Mouse (Mus musculus) gastrocnemius, adult 8-10 months (tissue): ENCODE results near the gene Sgms2. TPM values are rescaled to one million over a fixed set of nuclear protein-coding genes. Genes with fewer than 3 reads are reported as not detected.
A peak's percentile ranks its signal among the peaks of the same experiment; 100 is the strongest.
"Not testable (repeated sequence)": the region's sequence is repeated elsewhere in the genome, so short reads cannot be mapped to it uniquely, and the experiment has no call there.

Experiments
- DNase-seq, 2 experiments: peaks; one replicate each; pipeline ENCODE4 v3.0.0; 2022; ENCODE audit warnings: low spot score in 2 of 2
- total RNA-seq, 4 experiments: library from RNA; stranded (reverse); gene quantifications; 2 replicates each; pipeline ENCODE4 v1.2.4; 2022

The Sgms2 gene
- total RNA-seq, 4 experiments from 2014 or later: 1.0 to 2.3 (median 2.1) TPM

- no peak for DNase-seq
Observed at GRCm38 (mm10) chr3:131359011-131359410, 132.2 kb downstream of the Sgms2 start.

- no peak for DNase-seq
Observed at GRCm38 (mm10) chr3:131358205-131358604, 133.0 kb downstream of the Sgms2 start.

GRCm38 (mm10) chr3:131357643-131358042, 133.6 kb downstream of the Sgms2 start:
- no peak for DNase-seq

GRCm38 (mm10) chr3:131356026-131356425, 135.2 kb downstream of the Sgms2 start:
- no peak for DNase-seq

GRCm38 (mm10) chr3:131350539-131350938, 140.7 kb downstream of the Sgms2 start:
- DNase-seq: no peak

- DNase-seq: no peak
Observed at GRCm38 (mm10) chr3:131349013-131349412, 142.2 kb downstream of the Sgms2 start.

GRCm38 (mm10) chr3:131348579-131348950, 142.6 kb downstream of the Sgms2 start:
- no peak for DNase-seq

GRCm38 (mm10) chr3:131347831-131348578, 143.2 kb downstream of the Sgms2 start:
- no peak for DNase-seq

GRCm38 (mm10) chr3:131345903-131346302, 145.3 kb downstream of the Sgms2 start:
- no peak for DNase-seq

GRCm38 (mm10) chr3:131343311-131343710, 147.9 kb downstream of the Sgms2 start:
- no peak for DNase-seq

GRCm38 (mm10) chr3:131340885-131341284, 150.3 kb downstream of the Sgms2 start:
- DNase-seq: no peak

- no peak for DNase-seq
Observed at GRCm38 (mm10) chr3:131339280-131339679, 151.9 kb downstream of the Sgms2 start.

- DNase-seq: not testable (repeated sequence)
Observed at GRCm38 (mm10) chr3:131337749-131338148, 153.5 kb downstream of the Sgms2 start.

- no peak for DNase-seq
Observed at GRCm38 (mm10) chr3:131336629-131337028, 154.6 kb downstream of the Sgms2 start.

- no peak for DNase-seq
Observed at GRCm38 (mm10) chr3:131335117-131335547, 156.1 kb downstream of the Sgms2 start.

GRCm38 (mm10) chr3:131327189-131327588, 164.0 kb downstream of the Sgms2 start:
- no peak for DNase-seq

- DNase-seq: no peak
Observed at GRCm38 (mm10) chr3:131326637-131327036, 164.6 kb downstream of the Sgms2 start.

GRCm38 (mm10) chr3:131322081-131322815, 169.0 kb downstream of the Sgms2 start:
- no peak for DNase-seq

- peak; percentile 54 to 65 for DNase-seq
Observed at GRCm38 (mm10) chr3:131320184-131320583, 171.0 kb downstream of the Sgms2 start.

GRCm38 (mm10) chr3:131318211-131318610, 173.0 kb downstream of the Sgms2 start:
- DNase-seq: no peak

- no peak for DNase-seq
Observed at GRCm38 (mm10) chr3:131317126-131317525, 174.1 kb downstream of the Sgms2 start.

- no peak for DNase-seq
Observed at GRCm38 (mm10) chr3:131315957-131316510, 175.2 kb downstream of the Sgms2 start.
